Mouse (Mus musculus) embryonic fibroblast, embryonic 13.5 days (primary cell): ENCODE measurements around the gene Ryr1. TPM values are rescaled to one million over a fixed set of nuclear protein-coding genes. Genes with fewer than 3 reads are reported as not detected.
"Not testable (repeated sequence)": the region's sequence is repeated elsewhere in the genome, so short reads cannot be mapped to it uniquely, and the experiment has no call there.

Experiments
- H3K27ac ChIP-seq: 2 replicates; pipeline ENCODE4 v1.5.1; 2012; ENCODE audit warnings: low read length, control low read depth, inconsistent platforms; ENCODE audit not compliant: insufficient read depth
- H3K4me1 ChIP-seq: 2 replicates; pipeline ENCODE4 v1.6.1; 2011; ENCODE audit warnings: low read length; ENCODE audit not compliant: control insufficient read depth, insufficient read depth
- H3K4me3 ChIP-seq: 2 replicates; pipeline ENCODE4 v1.5.1; 2011; ENCODE audit warnings: mild to moderate bottlenecking, control low read depth, low read length; ENCODE audit not compliant: insufficient read depth
- CTCF ChIP-seq: IDR thresholded peaks from 2 replicates; pipeline ENCODE4 v1.5.1; 2011; ENCODE audit warnings: mild to moderate bottlenecking, control low read depth, low read length, moderate library complexity, borderline replicate concordance; ENCODE audit not compliant: insufficient read depth
- POLR2A ChIP-seq: IDR thresholded peaks from 2 replicates; pipeline ENCODE4 v1.6.1; 2011; ENCODE audit warnings: low read depth, mild to moderate bottlenecking, control low read depth, low read length, moderate library complexity
- polyA plus RNA-seq: library from polyadenylated mRNA; stranded (reverse); fragments of >200 nt; gene quantifications from 2 replicates; pipeline ENCODE4 v1.2.4, GENCODE M21; 2011; ENCODE audit warnings: low read depth; ENCODE audit not compliant: missing spikeins, insufficient read length

Ryr1 gene
- polyA plus RNA-seq, 1 experiment: 0.28 TPM

- H3K4me1 ChIP-seq: no peaks in the 10 kb centered on the region
- H3K4me3 ChIP-seq: no peak overlapping the region
- TF ChIP-seq CTCF (no peak), POLR2A (no peak)
- H3K27ac ChIP-seq: no peak overlapping the region
Observed at GRCm38 (mm10) chr7:29144006-29144405, 19.0 kb upstream of the Ryr1 start.

GRCm38 (mm10) chr7:29141416-29141815, 16.4 kb upstream of the Ryr1 start:
- Histone ChIP-seq H3K4me3 (no peak overlapping the region), H3K4me1 (no peaks in the 10 kb centered on the region), H3K27ac (no peak overlapping the region)
- TF ChIP-seq CTCF: no peak
- no peak for TF ChIP-seq POLR2A

- H3K27ac ChIP-seq, H3K4me3 ChIP-seq, H3K4me1 ChIP-seq: not testable (repeated sequence)
Observed at GRCm38 (mm10) chr7:29139237-29139636, 14.3 kb upstream of the Ryr1 start.

GRCm38 (mm10) chr7:29137429-29137828, 12.4 kb upstream of the Ryr1 start:
- H3K4me1 ChIP-seq: no peaks in the 10 kb centered on the region
- TF ChIP-seq POLR2A (no peak), CTCF (no peak)
- no peak overlapping the region for H3K27ac ChIP-seq
- no peak overlapping the region for H3K4me3 ChIP-seq

GRCm38 (mm10) chr7:29134693-29135386, 9.9 kb upstream of the Ryr1 start, which contains the start of gene Rasgrp4:
Rasgrp4 (plus strand) TSS chr7:29134851.
- TF ChIP-seq CTCF (no peak), POLR2A (no peak)
- Histone ChIP-seq H3K4me3 (no peak within 1 kb of the TSS), H3K27ac (no peak within 1 kb of the TSS), H3K4me1 (no peaks in the 10 kb centered on the region)

GRCm38 (mm10) chr7:29134230-29134629, 9.3 kb upstream of the Ryr1 start:
- Histone ChIP-seq H3K4me1 (no peaks in the 10 kb centered on the region), H3K27ac (no peak overlapping the region), H3K4me3 (no peak overlapping the region)
- TF ChIP-seq CTCF (no peak), POLR2A (no peak)

GRCm38 (mm10) chr7:29128725-29129124, 3.7 kb upstream of the Ryr1 start:
- TF ChIP-seq CTCF: peak; percentile 52; the same call in 1 of the 2 replicates
- no peak for TF ChIP-seq POLR2A
- Histone ChIP-seq H3K4me3 (no peak overlapping the region), H3K4me1 (no peaks in the 10 kb centered on the region)

GRCm38 (mm10) chr7:29126173-29126915, 1.4 kb upstream of the Ryr1 start:
- Histone ChIP-seq H3K4me3 (no peak overlapping the region), H3K4me1 (no peaks in the 10 kb centered on the region), H3K27ac (no peak overlapping the region)
- TF ChIP-seq CTCF (no peak), POLR2A (no peak)

More at GRCm38 (mm10) chr7:29128725-29129124, 3.7 kb upstream of the Ryr1 start:
- no peak overlapping the region for H3K27ac ChIP-seq

- Histone ChIP-seq H3K27ac (no peak overlapping the region), H3K4me3 (no peak overlapping the region), H3K4me1 (no peaks in the 10 kb centered on the region)
- TF ChIP-seq CTCF (no peak), POLR2A (no peak)
Observed at GRCm38 (mm10) chr7:29123531-29124358, 1.2 kb downstream of the Ryr1 start.
